Mouse (Mus musculus) kidney, adult 2 months (tissue): ENCODE data around the gene Zfp445. TPM values are rescaled to one million over a fixed set of nuclear protein-coding genes. Genes with fewer than 3 reads are reported as not detected.

ENCODE experiments used
- DNase-seq: peaks from one replicate; pipeline ENCODE4 v3.0.0; 2021
- H3K27ac ChIP-seq: fragments of 200-500 bp; 2 replicates; pipeline ENCODE4 v1.5.1; 2012; ENCODE audit warnings: low read depth, low read length, control low read depth, inconsistent platforms; ENCODE audit not compliant: insufficient read depth
- H3K27me3 ChIP-seq: fragments of 200-500 bp; replicated peaks from 2 replicates; pipeline ENCODE4 v1.6.1; 2012; ENCODE audit warnings: mild to moderate bottlenecking, moderate library complexity, low read length, inconsistent platforms; ENCODE audit not compliant: control insufficient read depth, insufficient read depth
- H3K36me3 ChIP-seq: fragments of 200-500 bp; 2 replicates; pipeline ENCODE4 v1.6.1; 2012; ENCODE audit warnings: mild to moderate bottlenecking, moderate library complexity, low read length, inconsistent platforms; ENCODE audit not compliant: control insufficient read depth, insufficient read depth
- H3K4me1 ChIP-seq: fragments of 200-500 bp; 2 replicates; pipeline ENCODE4 v1.6.1; 2011; ENCODE audit warnings: low read length; ENCODE audit not compliant: control insufficient read depth, insufficient read depth
- H3K4me3 ChIP-seq: fragments of 200-500 bp; 2 replicates; pipeline ENCODE4 v1.5.1; 2011; ENCODE audit warnings: mild to moderate bottlenecking, low read depth, low read length, control low read depth; ENCODE audit not compliant: insufficient read depth
- CTCF ChIP-seq: fragments of 200-500 bp; conservative IDR thresholded peaks from 2 replicates; pipeline ENCODE4 v1.5.1; 2011; ENCODE audit warnings: low read depth, mild to moderate bottlenecking, control low read depth, low read length, moderate library complexity, mixed read lengths; ENCODE audit not compliant: insufficient read depth, insufficient read length
- POLR2A ChIP-seq: fragments of 200-500 bp; IDR thresholded peaks from one replicate; pipeline ENCODE4 v1.6.1; 2011; ENCODE audit warnings: low read depth, low read length, control low read depth
- WGBS: fragments of 180-500 bp; shearing (Covaris S2); methylation state at CpG from one replicate; pipeline ENCODE4 v1.1.7; 2018; 5-methylcytosine and 5-hydroxymethylcytosine counted together
- polyA plus RNA-seq: library from polyadenylated mRNA; depleted of rRNA; stranded (reverse); fragments of >200 nt; gene quantifications from 2 replicates; pipeline ENCODE4 v1.2.3, GENCODE M21; 2012; rRNA removed

The Zfp445 gene
- polyA plus RNA-seq, 1 experiment = 30.0 TPM

DNA sequence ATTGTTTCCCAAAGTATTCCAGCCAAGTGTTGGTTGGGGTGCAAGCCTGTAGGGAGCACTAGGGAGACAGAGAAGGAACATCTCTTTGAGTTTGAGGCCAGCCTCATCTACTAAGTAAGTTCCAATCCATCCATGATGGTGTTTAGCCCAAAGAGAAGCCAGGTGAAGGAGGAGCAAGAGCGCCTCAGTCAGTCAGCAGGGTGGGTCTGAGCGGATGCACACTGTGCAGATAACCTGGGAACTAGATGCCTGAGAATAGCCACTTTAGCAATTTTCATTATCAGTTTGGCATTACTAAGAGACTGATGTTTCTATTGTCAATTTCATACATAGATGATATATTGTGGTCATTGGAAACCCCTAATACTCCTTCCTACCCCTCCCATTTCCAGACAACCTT is 51.0 kb downstream of the Zfp445 start:
- peaks cover 9% of the 10 kb centered on the region for H3K4me1 ChIP-seq
- H3K4me3 ChIP-seq = no peak overlapping the region
- peak overlapping the region; percentile 72 for H3K27ac ChIP-seq
- 67% methylated on average over 2 of the region's 2 CpGs for WGBS
- peak; percentile 10; the same call in 1 of the 2 replicates for TF ChIP-seq CTCF
- TF ChIP-seq POLR2A = no peak
- DNase-seq = no peak
- H3K27me3 ChIP-seq = no peaks in the 10 kb centered on the region
- peaks cover 8% of the 10 kb centered on the region; the same call in 1 of the 2 replicates for H3K36me3 ChIP-seq

DNA sequence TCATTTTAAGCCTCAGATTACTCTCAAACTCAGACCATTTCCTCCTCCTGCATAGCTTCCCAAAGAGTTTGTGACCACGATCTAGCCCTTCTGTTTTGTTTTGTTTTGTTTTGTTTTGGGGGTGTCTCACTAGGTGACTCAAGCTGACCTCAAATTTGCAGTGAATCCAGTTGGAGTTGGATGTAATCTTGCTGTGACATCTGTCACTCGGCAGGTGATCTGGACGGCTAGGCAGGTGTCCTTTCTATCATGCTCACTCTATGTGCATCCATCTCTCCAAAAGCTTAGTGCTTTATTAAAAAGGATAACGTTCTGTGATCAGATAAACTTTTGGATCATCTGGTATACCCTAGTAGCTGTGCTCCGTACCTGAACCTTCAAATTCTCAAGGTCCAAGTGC is 53.4 kb downstream of the Zfp445 start:
- Histone ChIP-seq H3K36me3 (peaks cover 4% of the 10 kb centered on the region), H3K27ac (no peak overlapping the region), H3K4me3 (no peak overlapping the region), H3K4me1 (peaks cover 13% of the 10 kb centered on the region), H3K27me3 (no peaks in the 10 kb centered on the region)
- DNase-seq = no peak
- WGBS = 84% methylated on average over 5 of the region's 5 CpGs
- no peak for TF ChIP-seq POLR2A
- TF ChIP-seq CTCF = no peak

DNA sequence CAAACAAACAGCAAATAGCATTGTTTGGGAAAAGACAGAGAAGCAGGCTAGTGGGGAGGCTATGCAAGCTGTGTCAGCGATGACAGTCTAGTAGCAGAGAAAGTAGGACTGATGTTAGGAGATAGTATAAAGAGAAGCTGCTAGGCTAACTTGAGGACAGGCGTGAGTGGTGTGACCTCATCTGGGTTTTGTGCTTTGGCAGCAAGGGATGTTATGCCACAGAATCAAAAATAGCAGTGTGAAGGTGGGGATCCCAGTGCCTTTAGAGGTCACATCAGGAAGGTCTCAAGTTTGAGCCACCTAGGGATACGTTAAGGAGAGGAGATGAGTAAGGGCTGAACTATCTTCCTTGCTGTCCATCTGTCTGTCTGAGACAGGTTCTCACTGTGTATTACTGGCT is 55.6 kb downstream of the Zfp445 start:
- no peak overlapping the region for H3K27ac ChIP-seq
- no peak for DNase-seq
- H3K27me3 ChIP-seq = no peaks in the 10 kb centered on the region
- no peaks in the 10 kb centered on the region; the same call in none of the 2 replicates for H3K36me3 ChIP-seq
- 95% methylated on average over 3 of the region's 3 CpGs for WGBS
- H3K4me3 ChIP-seq = no peak overlapping the region
- H3K4me1 ChIP-seq = peaks cover 16% of the 10 kb centered on the region
- no peak for TF ChIP-seq POLR2A
- no peak for TF ChIP-seq CTCF

DNA sequence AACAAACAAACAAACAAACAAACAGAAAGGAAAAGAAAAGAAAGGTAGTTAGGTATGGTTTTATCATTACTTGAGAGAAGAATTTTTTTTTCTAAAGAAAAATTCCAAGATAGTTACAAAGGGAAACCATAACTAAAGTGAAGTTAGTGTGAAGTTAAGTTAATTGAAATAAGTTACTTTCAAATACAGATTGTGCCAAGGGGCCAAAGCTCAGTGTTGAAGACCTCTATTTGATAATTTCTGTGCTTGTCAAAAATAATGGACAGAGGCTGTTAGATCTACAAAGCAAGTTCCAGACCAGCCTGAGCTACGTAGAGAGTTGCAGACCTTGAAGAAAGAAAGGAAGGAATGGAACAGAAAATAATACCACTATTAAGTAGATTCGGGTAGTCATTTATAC is 58.6 kb downstream of the Zfp445 start:
- DNase-seq = peak; percentile 61
- Histone ChIP-seq H3K4me3 (no peak overlapping the region), H3K27ac (peak overlapping the region; percentile 91; the same call in 1 of the 2 replicates), H3K4me1 (peaks cover 10% of the 10 kb centered on the region; the same call in 1 of the 2 replicates), H3K36me3 (no peaks in the 10 kb centered on the region; the same call in 1 of the 2 replicates), H3K27me3 (no peaks in the 10 kb centered on the region)
- TF ChIP-seq CTCF (no peak), POLR2A (no peak)
- 74% methylated on average over 2 of the region's 2 CpGs for WGBS

DNA sequence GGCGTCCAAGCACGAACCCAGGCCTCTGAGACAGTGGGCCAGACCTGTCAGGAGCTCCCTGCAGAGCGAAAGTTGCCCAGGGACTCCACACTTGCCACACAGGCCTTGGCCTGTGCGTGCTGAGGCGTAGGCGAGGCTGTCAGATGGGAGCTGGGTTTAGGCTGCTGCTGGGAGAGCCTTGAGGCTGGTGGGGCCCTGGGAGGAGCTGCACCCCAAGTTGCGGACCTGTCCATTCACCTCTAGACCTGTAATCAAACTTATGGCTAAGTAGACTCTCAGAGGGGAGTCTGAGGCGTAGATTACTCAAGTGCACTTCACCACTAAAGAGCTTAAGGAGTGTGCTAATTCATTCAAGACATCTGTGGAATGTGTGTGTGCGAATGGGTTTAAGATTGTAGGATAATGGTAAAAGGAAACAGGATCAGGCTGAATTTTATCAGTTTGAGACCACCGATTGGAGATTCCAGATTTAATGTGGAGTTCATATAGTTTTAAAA is 59.9 kb downstream of the Zfp445 start:
- WGBS = 8% methylated on average over 10 of the region's 10 CpGs
- Histone ChIP-seq H3K4me3 (peak overlapping the region; percentile 85), H3K4me1 (peaks cover 10% of the 10 kb centered on the region; the same call in 1 of the 2 replicates), H3K27ac (peak overlapping the region; percentile 91), H3K27me3 (no peaks in the 10 kb centered on the region), H3K36me3 (no peaks in the 10 kb centered on the region; the same call in 1 of the 2 replicates)
- no peak for DNase-seq
- TF ChIP-seq CTCF (no peak), POLR2A (no peak)

DNA sequence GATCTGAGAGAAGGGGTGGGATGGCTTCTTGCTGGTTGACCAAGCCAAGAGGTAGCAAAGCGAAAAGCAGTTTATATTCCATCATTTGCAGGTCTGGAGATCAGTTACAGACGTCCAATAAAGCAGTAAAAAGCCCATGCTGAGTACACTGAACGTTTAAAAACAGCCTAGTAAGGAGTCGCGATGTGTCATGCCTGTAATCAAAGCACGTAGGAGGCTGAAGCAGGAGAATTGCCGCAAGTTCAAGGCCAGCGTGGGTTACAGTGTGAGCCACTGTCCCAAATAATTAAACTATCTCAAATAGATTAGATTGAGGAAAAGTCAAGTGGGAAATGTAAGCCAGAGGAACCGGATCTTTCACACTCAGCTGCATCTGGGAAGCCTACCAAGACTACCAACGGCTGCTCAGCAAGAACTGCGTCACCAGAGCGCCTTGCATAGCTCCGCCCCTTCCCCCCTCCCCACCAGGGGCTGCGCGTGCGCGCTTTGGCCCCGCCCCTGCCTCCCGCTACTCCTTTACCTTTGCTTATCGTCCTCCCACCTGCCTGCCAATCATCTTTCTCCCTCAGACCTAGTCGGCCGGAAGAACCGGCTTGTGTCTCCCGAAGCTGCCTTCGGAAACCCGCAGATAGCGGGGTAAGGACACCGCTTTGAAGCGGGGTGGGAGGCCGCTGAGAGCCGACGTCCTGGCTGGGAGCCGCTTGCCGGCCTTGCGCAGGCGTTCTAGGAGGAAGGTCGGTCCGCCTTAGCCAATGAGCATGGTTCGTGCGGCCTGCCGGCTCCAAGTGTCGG is 60.6 kb downstream of the Zfp445 start, which contains the start of gene Tcaim:
Gene Tcaim, plus strand, starts transcription at position 487 of the 792 bp plus-strand sequence.
- 5% methylated on average over 42 of the region's 42 CpGs for WGBS
- peak; percentile 97 for DNase-seq

More for the DNA sequence above, 60.6 kb downstream of the Zfp445 start, which contains the start of gene Tcaim:
- Histone ChIP-seq H3K4me3 (peak within 1 kb of the TSS; percentile 85), H3K27ac (peak within 1 kb of the TSS; percentile 91), H3K27me3 (no peaks in the 10 kb centered on the region), H3K36me3 (no peaks in the 10 kb centered on the region; the same call in 1 of the 2 replicates), H3K4me1 (peaks cover 10% of the 10 kb centered on the region; the same call in 1 of the 2 replicates)
- TF ChIP-seq POLR2A (peak; percentile 40), CTCF (no peak)

Other genes with a start within 250 kb of the Zfp445 start
- gene Topaz1, start 118.7 kb downstream of the Zfp445 start, polyA plus RNA-seq = not detected in 2 replicates
- gene Tcaim, start 60.5 kb downstream of the Zfp445 start, polyA plus RNA-seq = 14.2 and 16.8 TPM in 2 replicates
- gene Gm35549, start 22.0 kb downstream of the Zfp445 start, polyA plus RNA-seq = 0.16 TPM in 1 of 2 replicates, not detected in the other
- gene Zkscan7, start 19.7 kb upstream of the Zfp445 start, polyA plus RNA-seq = 5.2 and 6.5 TPM in 2 replicates
- 0.67 and 0.91 TPM in 2 replicates for gene Zfp105, start 57.1 kb upstream of the Zfp445 start, polyA plus RNA-seq
- 2.6 and 4.5 TPM in 2 replicates for gene 1110059G10Rik, start 85.0 kb upstream of the Zfp445 start, polyA plus RNA-seq
- 0.42 and 0.53 TPM in 2 replicates for gene Kif15, start 85.0 kb upstream of the Zfp445 start, polyA plus RNA-seq
- gene Tmem42, start 155.3 kb upstream of the Zfp445 start, polyA plus RNA-seq = 19.8 and 23.1 TPM in 2 replicates
- gene Tgm4, start 168.7 kb upstream of the Zfp445 start, polyA plus RNA-seq = 0.04 TPM in 1 of 2 replicates, not detected in the other
- gene Zdhhc3, start 247.2 kb upstream of the Zfp445 start, polyA plus RNA-seq = 97.4 and 141 TPM in 2 replicates
- gene Exosc7, start 247.2 kb upstream of the Zfp445 start, polyA plus RNA-seq = 34.9 and 44.3 TPM in 2 replicates